Mouse (Mus musculus) liver, embryonic 14.5 days (tissue): ENCODE results near the gene Vmn2r59.

Experiments
- CTCF ChIP-seq: IDR thresholded peaks from 2 replicates; pipeline ENCODE4 v1.5.1; 2016; ENCODE audit warnings: antibody characterized with exemption, low read depth, control low read depth
- EP300 ChIP-seq: IDR thresholded peaks from 2 replicates; pipeline ENCODE4 v1.6.1; 2016; ENCODE audit warnings: antibody characterized with exemption, low read depth

GRCm38 (mm10) chr7:42107470-42107869, 48.6 kb upstream of the Vmn2r59 start, which contains the start of gene Vmn2r60:
- no peak for TF ChIP-seq CTCF
- TF ChIP-seq EP300: no peak
